Mouse (Mus musculus): ENCODE measurements around the gene Gng7.

Gene Gng7

DNA sequence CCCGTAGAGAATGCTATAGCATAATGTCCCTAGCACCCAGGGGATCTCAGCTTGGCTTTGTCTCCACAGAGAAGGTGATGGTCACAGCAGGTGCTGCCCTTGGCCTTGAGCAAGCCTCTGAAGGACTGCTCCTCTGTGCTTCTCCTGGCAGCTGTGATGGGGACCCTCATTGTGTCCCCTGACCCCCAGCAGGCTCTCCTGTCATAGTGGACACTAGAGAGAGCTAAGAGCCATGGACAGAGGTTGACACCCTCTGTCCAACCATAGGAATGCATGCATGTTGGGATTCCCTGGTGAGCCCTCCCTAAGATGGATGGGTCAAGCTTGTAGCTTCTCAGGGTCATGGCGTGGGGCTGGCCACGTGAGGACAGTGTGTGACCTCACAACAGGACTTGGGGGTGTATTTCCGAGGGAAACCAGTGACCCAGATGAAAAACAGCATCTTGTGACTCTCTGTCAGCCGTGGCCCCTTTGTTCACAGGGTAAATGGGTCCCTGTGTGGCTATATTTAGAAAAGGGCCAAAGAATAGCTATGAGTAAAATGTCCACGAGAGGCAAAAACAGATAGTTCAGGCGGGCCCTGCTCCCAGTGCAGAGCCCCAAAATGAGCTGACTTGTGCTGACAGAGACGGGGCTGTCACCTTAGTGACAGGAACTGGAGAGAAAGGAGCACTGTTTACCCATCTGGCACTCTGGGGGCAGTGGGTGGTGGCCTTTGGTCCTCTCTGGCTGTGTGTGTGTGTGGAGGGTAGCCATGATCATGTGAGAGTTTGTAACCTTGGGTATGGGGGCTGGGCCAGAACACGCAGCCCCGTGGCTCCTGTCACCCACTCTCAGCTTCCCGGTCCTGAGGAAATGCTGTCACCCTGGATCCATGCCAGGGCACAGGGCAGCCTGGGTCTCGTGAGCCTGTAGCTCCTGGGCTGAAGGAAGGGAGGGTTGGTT is 51.4 kb downstream of the Gng7 start:
- DNase-seq: peak; percentile 50 to 72

DNA sequence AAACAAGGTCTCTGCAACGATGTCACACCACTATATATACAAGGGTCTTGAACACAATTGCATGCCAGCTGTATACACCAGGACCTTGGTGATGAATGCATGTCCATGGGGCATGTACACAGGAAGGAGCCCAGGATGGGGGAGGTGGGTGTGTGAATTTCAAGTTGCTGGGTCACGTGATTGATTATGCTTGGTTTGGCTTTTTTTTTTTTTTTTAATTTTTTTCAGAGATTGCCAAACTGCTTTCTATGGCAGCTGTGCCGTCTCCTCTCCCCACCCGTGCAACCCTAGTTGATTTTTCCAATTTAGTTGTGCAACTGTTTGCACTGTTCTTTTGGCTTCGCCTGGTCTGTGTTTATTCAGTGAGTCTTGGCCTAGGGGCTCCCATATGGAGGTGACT is 52.2 kb downstream of the Gng7 start:
- DNase-seq: no peak

DNA sequence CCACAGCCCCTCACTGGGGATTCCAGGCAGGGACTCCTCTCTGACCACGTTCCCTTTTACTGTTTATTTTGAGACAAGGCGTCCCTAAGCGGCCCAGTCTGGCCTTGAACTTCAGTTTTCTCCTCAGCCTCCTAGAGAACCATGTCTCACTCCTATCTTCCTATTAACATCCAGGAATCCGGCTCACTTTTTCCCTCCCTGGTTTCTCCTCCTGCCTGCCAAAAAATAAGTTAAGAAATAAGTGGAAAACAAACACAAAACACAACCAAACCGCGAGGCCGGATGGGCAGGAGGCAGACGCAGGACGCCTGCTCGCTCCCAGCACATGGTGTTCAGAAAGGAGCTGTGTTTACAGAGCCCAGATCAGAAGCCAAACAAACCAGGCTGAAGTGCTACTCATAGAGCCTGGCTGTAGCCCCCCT is 52.7 kb downstream of the Gng7 start:
- DNase-seq: peak in 1 of 2 experiments; percentile 55

DNA sequence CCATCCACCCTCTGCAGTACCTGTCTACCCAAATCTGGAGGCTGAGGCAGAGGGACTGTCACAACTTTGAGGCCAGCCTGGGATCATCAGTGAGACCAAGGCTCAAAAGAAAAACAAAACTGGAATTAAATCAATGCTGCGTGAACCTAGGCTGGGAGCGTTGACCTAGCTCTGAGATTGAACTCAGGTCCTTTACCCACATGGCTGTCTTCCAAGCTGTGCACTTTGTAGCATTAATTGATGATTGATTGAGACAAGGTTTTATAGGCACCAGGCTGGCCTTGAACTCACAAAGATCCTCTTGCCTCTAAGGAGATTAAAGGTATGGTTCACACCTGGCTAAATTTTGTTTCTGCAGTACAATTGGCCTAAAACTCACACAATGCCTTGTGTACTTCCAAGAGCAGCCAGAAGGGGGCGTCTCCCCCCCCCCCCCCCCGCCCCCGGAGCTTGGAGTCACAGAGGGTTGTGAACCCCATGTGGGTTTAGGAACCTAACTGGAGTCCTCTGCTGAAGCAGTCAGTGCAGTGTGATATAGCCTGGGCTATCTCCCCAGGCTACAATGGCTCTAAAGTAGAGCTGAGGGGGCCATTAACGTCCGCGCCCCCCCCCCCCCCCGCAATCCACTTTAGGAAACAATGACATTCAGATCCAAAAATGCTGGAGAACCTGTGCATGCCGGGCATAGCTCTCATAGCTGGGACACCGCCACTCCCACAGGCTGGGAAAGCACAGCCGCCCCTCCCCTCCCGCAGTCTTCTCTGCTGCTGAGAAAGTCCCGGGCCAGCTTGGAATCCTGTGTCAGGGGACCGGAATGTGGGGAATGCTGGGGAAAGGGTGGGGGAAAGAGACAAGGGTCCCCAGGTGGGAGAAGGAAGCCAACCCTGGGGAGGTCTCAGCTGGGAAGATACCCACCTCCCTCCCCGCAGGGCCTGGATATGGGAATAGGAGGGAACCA is 53.9 kb downstream of the Gng7 start:
- peak; percentile 81 to 89 for DNase-seq

DNA sequence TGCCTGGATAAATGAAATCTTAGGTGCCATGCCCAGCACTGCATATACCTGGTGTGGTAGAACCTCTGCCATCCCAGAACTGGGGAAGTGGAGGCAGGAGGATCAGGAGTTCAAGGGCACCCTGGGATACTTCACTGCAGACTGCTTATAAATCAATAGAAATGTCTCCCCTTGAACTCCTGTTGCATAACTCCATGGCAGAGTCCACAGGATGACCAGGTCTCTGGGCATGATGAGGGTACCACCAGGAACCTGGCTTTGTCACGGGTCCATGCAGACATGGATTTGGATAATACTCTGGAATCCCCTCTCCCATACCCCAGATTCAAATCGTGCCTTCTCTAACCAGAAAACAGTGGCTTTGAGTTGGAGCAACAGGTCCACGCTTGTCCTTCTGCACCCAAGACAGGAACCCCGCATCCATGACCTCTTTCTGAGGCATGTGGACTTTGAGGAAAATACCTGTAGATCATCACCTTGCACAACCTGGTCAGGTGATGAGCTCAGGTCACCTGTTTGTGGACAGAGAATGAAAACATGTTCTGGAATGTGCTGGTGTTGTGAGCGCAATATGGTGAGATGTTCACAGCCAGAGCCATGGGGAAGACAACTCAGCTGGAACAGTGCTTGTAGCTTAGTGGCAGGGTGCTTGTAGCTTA is 55.6 kb downstream of the Gng7 start:
- DNase-seq: no peak

DNA sequence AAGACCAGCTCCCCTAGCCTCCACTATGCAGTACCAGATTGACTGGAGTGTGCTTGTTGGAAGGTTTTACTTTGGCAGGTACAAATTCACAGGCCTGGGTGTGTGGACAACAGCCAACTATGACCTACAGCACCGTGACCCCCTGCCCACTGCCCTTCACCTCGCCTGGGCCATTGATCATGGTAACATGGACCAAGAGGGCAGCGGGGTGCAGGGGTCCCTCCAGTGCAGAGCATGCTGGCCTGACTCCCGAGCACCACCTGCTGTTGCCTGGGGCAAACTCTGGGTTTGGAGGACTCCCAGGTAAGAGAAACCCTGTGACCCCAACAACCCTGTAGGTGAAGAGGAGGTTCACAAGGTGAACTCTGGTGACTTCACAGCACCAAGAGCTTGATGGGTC is 57.0 kb downstream of the Gng7 start:
- DNase-seq: no peak

DNA sequence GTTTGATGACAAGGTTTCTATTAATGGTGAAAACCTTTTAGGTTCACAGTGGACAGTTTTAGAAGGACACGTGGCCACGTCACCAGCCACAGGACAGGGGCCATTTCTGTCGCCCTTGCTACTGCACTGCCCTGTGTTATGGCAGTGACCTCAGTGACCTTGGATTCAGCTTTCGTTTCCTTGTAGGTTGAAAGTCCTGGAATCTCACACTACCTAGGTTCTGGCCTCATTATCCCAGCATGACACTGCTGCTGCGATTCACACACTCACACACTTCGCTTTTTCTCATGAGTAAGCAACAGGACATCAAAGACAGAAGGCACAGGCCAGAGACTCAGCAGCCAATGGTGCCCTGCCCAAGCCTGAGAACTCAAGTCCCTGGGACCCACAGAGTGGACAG is 57.8 kb downstream of the Gng7 start:
- no peak for DNase-seq

DNA sequence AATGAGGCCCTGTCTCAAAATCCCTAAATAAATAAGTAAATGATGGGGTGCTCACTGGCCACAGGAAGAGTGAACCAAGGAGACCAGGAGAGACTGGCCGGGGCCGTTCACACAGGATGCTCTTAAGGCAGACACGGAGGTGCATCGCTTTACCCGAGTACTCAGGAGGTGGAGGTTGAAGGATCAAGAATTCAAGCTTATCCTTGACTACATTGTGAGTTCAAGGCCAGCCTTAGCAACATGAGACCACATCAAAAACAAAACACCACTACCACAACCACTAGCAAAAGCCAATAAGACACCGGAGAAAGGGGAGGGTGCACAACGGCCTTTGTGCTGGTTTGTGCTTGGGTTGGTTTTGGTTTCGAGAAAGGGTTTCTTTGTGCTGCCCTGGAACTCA is 58.4 kb downstream of the Gng7 start:
- DNase-seq: no peak

DNA sequence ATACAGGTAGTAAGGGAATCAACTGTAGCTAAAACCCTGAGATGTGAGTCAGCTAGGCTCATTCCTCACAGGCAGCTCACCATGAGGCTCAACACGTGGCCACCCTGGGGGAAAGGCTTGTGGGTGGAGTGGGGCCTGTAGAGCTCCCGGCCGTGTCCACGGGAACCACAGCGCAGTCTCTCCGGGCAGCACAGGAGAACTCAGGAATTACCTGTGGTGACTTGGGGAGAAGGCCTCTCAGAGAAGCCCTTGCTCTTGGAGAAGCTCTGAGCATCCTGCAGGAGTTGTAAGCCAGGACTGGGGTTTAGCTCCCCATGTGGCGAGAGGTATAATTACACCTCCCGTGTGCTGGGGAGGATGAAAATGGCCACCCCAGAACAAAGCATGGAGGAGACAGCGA is 59.2 kb downstream of the Gng7 start:
- DNase-seq: peak; percentile 75 to 82

DNA sequence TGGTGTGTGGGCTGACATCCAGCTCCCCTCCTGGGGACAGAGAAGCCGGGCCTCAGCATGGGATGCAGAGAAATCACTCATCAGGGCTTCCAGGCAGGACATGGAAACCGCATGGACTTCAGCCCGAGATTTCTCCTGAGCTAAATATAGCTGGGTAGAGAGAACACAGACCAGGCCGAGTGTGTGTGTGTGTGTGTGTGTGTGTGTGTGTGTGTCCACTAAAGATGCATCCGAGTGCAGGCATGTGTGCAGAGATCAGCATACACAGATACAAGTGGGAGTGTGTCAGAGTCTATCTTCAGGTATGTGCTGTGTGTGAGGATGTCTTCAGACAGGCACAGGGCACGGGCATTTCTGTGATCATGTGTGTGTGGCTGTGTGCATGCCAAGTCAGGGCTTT is 59.9 kb downstream of the Gng7 start:
- DNase-seq: no peak

DNA sequence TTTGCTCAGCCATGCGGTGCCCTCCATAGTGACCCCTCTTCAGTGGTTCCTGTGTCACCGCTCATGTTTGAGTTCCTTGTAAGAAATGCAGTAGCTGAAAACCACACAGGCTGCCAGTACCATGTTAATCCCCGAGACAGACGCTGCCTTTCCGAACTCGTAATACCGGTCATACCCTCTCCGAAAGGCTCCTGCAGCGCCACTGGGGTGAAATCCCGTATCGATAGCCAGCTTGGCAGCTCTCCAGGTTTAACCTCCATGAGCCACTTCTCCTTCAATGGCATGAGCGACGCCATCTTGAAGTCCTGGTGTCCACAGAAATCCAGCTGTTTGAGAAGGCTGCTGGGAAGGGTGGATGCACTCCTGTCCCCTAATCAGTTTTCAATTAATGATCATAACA is 60.3 kb downstream of the Gng7 start:
- no peak for DNase-seq

DNA sequence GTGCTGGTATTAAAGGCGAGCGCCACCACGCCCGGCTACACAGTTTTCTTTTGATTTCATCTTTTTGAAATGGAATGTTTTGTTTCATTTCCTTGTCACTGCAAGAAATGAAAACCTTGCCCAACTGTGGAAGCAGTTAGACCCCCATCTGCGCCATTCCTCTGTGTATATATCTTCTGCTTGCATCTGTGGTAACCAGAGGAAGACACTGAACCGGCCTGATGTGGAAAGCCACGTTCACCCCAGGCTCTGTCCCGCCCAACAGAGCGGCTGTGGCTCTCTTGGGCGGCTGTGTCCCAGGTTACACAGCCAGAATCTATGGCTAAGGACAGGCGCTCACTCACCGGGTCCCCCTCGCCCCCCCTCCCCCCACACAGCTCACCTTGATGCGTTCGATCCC is 62.3 kb downstream of the Gng7 start:
- DNase-seq: no peak

DNA sequence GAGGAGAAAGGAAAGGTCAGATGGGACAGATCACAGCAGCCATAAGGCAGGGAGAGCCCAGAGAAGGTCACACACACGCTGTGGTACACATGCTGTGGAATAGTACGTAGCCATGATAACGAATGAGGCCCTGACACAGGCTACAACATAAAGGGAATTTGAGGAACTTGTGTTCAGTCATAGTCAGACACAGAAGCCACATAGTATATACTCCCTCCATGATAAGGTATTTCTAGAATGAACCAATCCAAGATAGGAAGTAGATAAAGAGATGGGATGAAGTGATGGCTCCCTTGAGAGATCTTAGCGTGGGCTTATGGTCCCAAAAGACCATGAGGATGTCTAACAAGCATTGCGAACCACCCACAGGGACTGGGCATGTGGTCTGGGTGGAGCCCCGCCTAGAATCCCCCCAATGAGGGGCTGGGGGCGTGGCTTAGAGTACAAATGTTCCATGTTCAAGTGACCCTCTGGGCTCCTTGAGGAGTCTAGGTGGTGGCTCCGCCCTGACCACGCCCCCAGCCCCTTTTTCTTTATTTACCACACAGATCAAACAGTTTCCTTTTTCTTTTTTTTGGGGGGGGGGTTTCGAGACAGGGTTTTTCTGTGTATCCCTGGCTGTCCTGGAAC is 62.9 kb downstream of the Gng7 start:
- no peak for DNase-seq

DNA sequence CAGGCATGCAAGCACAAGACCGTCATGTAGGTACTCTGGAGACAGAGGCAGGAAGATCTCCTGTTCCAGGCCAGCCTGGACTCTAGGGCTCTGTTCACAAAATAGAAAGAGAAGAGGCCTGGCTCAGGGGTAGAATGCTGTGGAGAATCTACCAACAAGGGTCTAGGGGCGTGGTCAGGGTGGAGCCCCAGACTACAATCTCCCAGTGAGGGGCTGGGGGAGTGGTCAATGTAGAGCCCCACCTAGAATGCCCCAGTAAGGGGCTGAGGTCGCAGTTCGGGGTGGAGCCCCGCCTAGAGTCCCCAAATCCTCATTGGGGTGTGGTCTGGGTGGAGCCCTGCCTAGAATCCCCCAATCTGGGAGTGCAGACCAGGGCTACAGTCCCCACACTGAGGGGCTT is 64.4 kb downstream of the Gng7 start:
- no peak for DNase-seq

DNA sequence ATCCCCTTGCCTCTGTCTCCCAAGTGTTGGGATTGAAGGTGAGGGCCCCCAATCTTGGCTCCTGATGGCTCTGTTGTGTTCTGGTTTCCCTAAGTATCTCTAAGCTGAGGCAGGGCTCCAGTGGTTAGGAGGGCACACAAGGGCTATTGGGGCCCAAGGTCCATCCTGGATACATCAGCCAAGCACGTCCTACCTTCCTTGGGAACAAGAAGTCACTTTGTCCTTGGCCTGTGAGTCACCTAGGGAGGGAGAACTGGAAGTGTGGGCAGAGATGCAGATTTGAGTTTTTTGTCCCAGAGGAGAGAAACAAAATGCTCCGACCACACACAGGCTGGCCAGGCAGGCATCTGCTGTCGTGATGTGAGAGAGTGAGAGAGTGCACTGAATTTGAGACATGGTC is 65.7 kb downstream of the Gng7 start:
- no peak for DNase-seq

DNA sequence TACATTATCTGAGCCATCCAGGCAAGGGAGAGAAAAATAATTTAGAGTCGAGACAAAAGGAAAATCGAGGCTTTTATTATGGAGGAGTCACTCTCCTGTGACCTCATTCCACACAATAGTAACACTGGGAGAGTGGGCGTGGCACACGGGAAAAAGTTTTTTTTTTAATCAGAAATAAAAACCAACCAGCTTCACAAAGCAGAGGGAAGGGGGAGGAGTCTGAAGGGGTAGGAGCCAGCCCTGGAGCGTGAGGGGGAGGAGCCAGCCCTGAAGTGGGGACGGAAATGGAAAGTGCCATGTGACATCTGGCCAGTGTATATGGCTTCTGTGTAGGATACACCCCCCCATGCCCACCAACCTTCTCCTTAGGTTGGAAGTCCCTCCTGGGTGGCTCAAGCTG is 66.2 kb downstream of the Gng7 start:
- DNase-seq: peak; percentile 57 to 73

DNA sequence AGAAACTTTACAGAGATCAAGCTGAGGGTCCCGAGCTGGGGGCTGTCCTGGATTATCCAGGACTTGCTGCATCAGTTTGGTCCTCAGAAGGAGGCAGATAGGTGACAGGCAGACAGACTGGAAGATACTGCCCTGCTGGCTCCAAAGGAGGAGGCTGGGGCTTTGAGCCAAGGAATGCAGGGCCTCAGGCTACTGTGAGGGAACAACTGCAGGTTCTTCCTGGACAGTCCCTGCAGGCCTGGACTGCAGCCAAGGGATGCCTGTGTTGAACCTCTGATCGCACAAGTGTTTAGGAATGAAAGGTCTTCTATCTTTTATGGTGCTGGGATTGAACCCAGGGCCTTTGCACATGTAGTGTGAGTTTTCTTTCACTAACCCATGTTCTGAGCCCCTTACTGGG is 66.9 kb downstream of the Gng7 start:
- DNase-seq: peak; percentile 61 to 76

DNA sequence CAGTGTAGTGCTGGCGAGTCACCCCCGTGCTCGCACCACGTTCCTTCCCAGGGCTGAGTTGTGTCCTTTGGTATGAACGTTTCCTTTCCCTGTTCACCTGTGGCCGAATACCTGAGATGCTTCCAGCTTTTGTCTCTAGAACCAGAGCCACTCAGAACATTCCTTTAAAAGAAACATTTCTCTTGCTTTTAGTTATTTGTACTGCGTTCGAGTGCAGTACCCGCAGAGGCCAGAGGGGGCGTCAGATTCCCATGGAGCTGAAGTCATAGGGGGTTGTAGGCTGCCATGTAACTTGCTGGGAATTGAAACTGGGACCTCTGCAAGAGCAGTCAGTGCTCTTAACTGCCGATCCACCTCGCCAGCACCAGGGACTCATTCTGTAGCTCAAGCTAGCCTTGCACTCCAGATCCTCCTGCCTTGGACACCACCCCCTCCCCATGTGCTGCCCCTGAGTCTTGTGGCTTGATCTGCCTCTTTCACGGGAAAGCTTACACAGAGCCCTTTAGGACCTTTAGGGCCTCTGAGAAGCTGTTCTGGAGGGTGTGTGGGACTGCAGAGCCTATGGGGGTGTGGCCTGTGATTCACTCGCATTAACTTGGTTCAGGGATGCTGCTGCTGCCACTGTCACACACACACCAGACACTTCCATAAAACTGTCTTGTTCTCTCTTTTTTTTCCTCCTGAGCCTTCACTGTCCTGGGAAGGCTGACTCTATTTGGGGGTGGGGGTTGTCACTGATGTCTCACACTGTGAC is 67.9 kb downstream of the Gng7 start:
- DNase-seq: no peak

DNA sequence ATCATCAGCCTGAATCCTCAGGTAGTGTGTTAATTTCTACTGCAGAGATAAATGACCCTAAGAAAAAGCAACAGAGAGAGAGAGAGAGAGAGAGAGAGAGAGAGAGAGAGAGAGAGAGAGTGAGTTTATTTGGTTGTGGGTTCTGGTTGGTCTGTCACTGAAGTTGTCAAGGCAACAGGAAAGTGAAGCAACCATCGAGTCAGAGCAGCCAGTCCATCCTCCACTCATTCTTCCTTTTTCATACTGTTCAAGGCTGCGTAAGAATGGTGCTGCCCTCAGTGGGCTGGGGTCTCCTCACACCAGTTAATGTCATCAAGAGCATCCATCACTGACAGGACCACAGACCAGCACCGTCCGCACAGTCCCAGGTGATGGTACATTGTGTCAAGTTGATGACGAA is 70.5 kb downstream of the Gng7 start:
- DNase-seq: no peak

DNA sequence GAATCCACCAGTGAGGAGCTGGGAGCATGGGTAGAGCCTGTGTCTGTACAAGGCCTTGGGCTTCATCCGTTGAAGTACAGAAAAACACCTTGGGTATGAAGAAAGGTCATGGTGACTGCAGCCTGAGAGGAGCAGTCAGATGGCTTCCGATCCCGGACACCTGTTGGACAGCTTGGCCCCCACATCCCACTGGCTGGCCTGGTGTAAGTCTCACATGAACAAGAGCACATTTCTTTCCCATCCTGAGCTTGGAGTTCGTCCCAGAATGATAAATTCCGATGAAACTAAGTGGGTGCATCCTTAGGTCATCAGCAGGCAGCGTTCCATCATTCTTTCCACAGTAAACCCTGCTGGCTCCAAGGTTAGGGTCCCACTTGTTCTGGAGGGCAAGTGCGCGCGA is 71.0 kb downstream of the Gng7 start:
- DNase-seq: no peak

DNA sequence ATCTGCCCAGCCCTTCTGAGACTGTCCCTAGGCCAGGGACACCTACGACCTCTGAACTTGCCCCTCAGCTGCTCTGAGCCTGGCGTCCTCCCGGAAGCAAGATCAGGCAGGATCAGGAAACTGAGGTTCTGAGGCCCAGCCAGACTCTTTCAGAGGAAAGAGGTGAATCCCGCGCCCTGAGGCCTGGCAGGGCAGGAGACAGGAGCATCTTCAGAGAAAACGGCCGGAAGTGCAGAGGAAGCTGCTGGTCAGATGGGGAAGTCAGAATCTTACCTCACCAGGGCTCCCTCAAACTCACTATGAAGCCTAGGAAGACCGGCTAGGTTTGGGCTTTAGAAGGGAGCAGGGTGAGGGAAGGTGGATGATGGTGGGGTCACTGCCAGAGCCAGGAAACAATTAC is 71.8 kb downstream of the Gng7 start:
- no peak for DNase-seq

DNA sequence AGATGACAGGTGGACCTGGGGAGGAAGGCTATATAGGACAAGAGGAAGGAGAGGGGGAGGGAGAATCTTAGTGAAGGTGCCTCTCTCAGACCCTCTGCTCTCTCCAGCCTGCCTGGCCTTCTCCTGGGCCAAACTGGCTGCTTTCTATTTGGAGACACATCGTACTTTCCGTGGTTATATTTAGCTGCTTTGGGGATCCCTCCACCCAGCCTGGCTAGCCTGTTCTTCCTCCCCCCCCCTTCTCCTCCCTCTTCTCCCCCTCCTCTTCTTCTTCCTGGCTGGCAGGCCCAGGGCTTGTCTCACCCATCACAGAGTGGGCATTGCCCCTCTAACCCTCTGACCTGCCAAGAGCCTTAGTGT is 73.8 kb downstream of the Gng7 start:
- DNase-seq: no peak
